Mouse (Mus musculus) heart, embryonic 13.5 days (tissue): ENCODE measurements around the gene Rabggta. TPM values are rescaled to one million over a fixed set of nuclear protein-coding genes. Genes with fewer than 3 reads are reported as not detected.
"Not testable (repeated sequence)": the region's sequence is repeated elsewhere in the genome, so short reads cannot be mapped to it uniquely, and the experiment has no call there.

Experiments
- ATAC-seq: fragments of 200-750 bp; cut with Nextera tagmentation; 2 replicates; pipeline ENCODE4 v1.8.0; 2017; ENCODE audit warnings: moderate TSS enrichment; ENCODE audit not compliant: insufficient number of reproducible peaks, low FRiP score, low TSS enrichment; ENCODE audit errors: extremely low read depth
- H3K27ac ChIP-seq: fragments of 300-500 bp; sonication (generic); replicated peaks from 2 replicates; pipeline ENCODE4 v1.5.1; 2015; ENCODE audit warnings: moderate library complexity, mild to moderate bottlenecking, inconsistent platforms
- H3K27me3 ChIP-seq: fragments of 300-500 bp; sonication (generic); replicated peaks from 2 replicates; pipeline ENCODE4 v1.6.1; 2015; ENCODE audit warnings: mild to moderate bottlenecking, inconsistent platforms
- H3K36me3 ChIP-seq: fragments of 300-500 bp; sonication (generic); 2 replicates; pipeline ENCODE4 v1.6.1; 2015; ENCODE audit warnings: mild to moderate bottlenecking, inconsistent platforms
- H3K4me1 ChIP-seq: fragments of 300-500 bp; sonication (generic); 2 replicates; pipeline ENCODE4 v1.6.1; 2015; ENCODE audit warnings: inconsistent platforms
- H3K4me2 ChIP-seq: fragments of 300-500 bp; sonication (generic); 2 replicates; pipeline ENCODE4 v1.6.1; 2015; ENCODE audit warnings: inconsistent platforms, mild to moderate bottlenecking, moderate library complexity
- H3K4me3 ChIP-seq: fragments of 300-500 bp; sonication (generic); 2 replicates; pipeline ENCODE4 v1.5.1; 2015; ENCODE audit warnings: moderate library complexity, mild to moderate bottlenecking, inconsistent platforms
- H3K9ac ChIP-seq: fragments of 300-500 bp; sonication (generic); 2 replicates; pipeline ENCODE4 v1.6.1; 2015; ENCODE audit warnings: inconsistent platforms, mild to moderate bottlenecking, moderate library complexity
- H3K9me3 ChIP-seq: fragments of 300-500 bp; sonication (generic); 2 replicates; pipeline ENCODE4 v1.6.1; 2016; ENCODE audit warnings: inconsistent platforms
- WGBS: fragments of 180-500 bp; shearing (Covaris S2); methylation state at CpG from one replicate; pipeline ENCODE4 v1.1.7; 2015; ENCODE audit warnings: mixed read lengths; 5-methylcytosine and 5-hydroxymethylcytosine counted together
- polyA plus RNA-seq: library from polyadenylated mRNA; unstranded; fragments of >200 nt; fragmentation: Nextera tagmentation; extraction: Ambion mirVana; gene quantifications from 2 replicates; pipeline ENCODE4 v1.2.1, GENCODE M21; 2015

The Rabggta gene
- polyA plus RNA-seq, result 22.8 and 23.4 TPM in 2 replicates

- Histone ChIP-seq H3K36me3 (peaks cover 34% of the 10 kb centered on the region), H3K4me2 (peak within 1 kb of the TSS; percentile 85), H3K9me3 (no peaks in the 10 kb centered on the region), H3K9ac (peak within 1 kb of the TSS; percentile 90), H3K27ac (peak within 1 kb of the TSS; percentile 83), H3K4me3 (peak within 1 kb of the TSS; percentile 92), H3K27me3 (no peaks in the 10 kb centered on the region), H3K4me1 (peaks cover 17% of the 10 kb centered on the region)
- peak; percentile 82 for ATAC-seq
- WGBS, result under 1% methylated on average over 50 of the region's 50 CpGs
Measured at GRCm38 (mm10) chr14:55721700-55722437, at the start of gene Rabggta. Rabggta (minus strand) TSS chr14:55722263.

DNA sequence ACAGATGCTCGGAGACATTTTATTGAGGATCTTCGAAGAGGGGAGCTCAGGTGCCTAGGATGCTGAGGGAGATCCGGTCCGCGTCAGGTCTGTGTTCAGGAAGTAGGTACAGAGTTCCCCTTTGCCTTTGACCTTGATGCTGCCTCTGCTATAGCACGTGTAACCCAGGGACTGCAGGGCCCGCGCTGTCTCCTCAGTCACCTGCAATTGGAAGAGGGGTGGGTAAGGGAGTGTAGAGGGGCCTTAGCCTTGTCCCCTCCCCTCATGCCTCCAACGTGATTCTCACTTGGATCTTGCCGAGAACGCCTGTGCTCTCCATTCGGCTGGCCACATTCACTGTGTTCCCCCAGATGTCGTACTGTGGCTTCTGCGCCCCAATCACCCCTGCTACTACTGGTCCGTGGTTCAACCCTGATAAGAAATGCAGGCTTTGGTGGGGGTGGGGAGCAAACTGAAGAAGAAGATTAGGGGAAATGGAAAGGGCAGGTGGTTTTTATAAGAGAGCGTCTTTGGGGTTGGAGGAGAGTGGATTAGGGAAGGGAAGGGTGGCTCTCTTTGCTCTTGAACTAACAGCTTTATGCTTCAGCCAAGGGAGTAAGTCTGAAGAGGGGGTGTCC, 47.1 kb upstream of the Rabggta start:
- Histone ChIP-seq H3K4me3 (no peak overlapping the region), H3K4me1 (peaks cover 14% of the 10 kb centered on the region), H3K9ac (no peak overlapping the region), H3K4me2 (no peak overlapping the region), H3K9me3 (no peaks in the 10 kb centered on the region), H3K27me3 (peaks cover 70% of the 10 kb centered on the region), H3K36me3 (peaks cover 8% of the 10 kb centered on the region), H3K27ac (no peak overlapping the region)
- WGBS, result 69% methylated on average over 16 of the region's 16 CpGs
- ATAC-seq, result no peak

GRCm38 (mm10) chr14:55768555-55768954, 46.5 kb upstream of the Rabggta start:
- H3K4me1 ChIP-seq, result peaks cover 21% of the 10 kb centered on the region
- no peak for ATAC-seq
- H3K4me2 ChIP-seq, result no peak overlapping the region
- no peaks in the 10 kb centered on the region for H3K9me3 ChIP-seq
- no peak overlapping the region for H3K27ac ChIP-seq
- H3K27me3 ChIP-seq, result peaks cover 73% of the 10 kb centered on the region
- peaks cover 3% of the 10 kb centered on the region; the same call in 1 of the 2 replicates for H3K36me3 ChIP-seq
- H3K9ac ChIP-seq, result no peak overlapping the region
- WGBS, result 85% methylated on average over 6 of the region's 6 CpGs
- no peak overlapping the region for H3K4me3 ChIP-seq

- Histone ChIP-seq H3K27me3 (peaks cover 77% of the 10 kb centered on the region), H3K27ac (no peak overlapping the region), H3K9ac (peak overlapping the region; percentile 78), H3K4me2 (peak overlapping the region; percentile 82), H3K36me3 (peaks cover 3% of the 10 kb centered on the region; the same call in 1 of the 2 replicates), H3K9me3 (no peaks in the 10 kb centered on the region), H3K4me1 (peaks cover 29% of the 10 kb centered on the region), H3K4me3 (peak overlapping the region; percentile 53)
- ATAC-seq, result peak; percentile 32; the same call in 1 of the 2 replicates
- 11% methylated on average over 52 of the region's 52 CpGs for WGBS
Measured at GRCm38 (mm10) chr14:55767519-55768414, 45.7 kb upstream of the Rabggta start.

DNA sequence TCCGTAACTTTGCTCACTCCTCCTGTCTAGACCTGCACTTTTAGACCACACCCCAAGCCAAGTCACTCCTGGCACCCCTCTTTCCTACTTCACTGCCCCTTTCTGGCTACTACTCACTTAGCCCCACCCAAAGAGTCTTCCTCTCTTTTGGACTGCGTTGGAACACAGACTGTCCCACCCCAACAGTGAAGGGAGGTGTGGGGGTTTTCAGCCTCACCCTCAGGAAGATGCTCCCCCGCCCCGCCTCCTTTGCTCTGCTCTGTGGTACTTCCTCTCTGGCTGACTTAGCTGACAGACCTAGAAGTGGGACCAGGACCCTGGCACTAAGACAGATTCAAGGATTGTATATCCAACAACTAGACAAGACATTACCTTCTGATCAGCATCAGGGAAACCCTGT, 43.6 kb upstream of the Rabggta start, which contains the start of gene Ltb4r1:
Gene Ltb4r1 (plus strand): TSS at position 267 of the 400 bp plus-strand sequence.
- peaks cover 41% of the 10 kb centered on the region for H3K4me1 ChIP-seq
- no peak within 1 kb of the TSS for H3K9ac ChIP-seq
- WGBS, result 54% methylated on average over 4 of the region's 4 CpGs
- no peak within 1 kb of the TSS for H3K27ac ChIP-seq
- H3K4me3 ChIP-seq, result no peak within 1 kb of the TSS
- no peak within 1 kb of the TSS for H3K4me2 ChIP-seq
- peaks cover 3% of the 10 kb centered on the region; the same call in 1 of the 2 replicates for H3K36me3 ChIP-seq
- H3K27me3 ChIP-seq, result peaks cover 90% of the 10 kb centered on the region
- no peak for ATAC-seq
- H3K9me3 ChIP-seq, result no peaks in the 10 kb centered on the region

- Histone ChIP-seq H3K4me3 (peak overlapping the region; percentile 59; the same call in 1 of the 2 replicates), H3K9ac (peak overlapping the region; percentile 84), H3K36me3 (no peaks in the 10 kb centered on the region), H3K27me3 (peaks cover 72% of the 10 kb centered on the region), H3K4me1 (peaks cover 46% of the 10 kb centered on the region), H3K4me2 (peak overlapping the region; percentile 92), H3K27ac (peak overlapping the region; percentile 54), H3K9me3 (no peaks in the 10 kb centered on the region)
- 18% methylated on average over 7 of the region's 7 CpGs for WGBS
- no peak for ATAC-seq
Measured at GRCm38 (mm10) chr14:55763166-55763565, 41.1 kb upstream of the Rabggta start.

DNA sequence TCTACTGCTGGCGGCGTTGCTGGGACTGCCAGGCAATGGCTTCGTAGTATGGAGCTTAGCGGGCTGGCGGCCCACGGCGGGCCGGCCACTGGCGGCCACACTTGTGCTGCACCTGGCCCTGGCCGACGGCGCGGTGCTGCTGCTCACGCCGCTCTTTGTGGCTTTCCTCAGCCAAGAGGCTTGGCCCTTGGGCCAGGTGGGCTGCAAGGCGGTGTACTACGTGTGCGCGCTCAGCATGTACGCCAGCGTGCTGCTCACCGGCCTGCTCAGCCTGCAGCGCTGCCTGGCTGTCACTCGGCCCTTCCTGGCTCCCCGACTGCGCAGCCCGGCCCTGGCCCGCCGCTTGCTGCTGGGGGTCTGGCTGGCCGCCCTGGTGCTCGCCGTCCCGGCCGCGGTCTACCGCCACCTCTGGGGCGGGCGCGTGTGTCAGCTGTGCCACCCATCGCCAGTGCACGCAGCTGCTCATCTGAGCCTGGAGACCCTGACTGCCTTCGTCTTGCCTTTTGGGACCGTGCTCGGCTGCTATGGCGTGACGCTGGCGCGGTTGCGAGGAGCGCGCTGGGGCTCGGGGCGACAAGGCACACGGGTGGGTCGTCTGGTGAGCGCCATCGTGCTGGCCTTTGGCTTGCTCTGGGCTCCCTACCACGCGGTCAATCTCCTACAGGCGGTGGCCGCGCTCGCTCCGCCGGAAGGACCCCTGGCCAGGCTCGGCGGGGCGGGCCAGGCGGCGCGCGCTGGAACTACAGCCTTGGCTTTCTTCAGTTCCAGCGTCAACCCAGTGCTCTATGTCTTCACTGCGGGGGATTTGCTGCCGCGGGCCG, 40.1 kb upstream of the Rabggta start:
- Histone ChIP-seq H3K4me3 (peak overlapping the region; percentile 59), H3K4me1 (peaks cover 47% of the 10 kb centered on the region), H3K4me2 (peak overlapping the region; percentile 92), H3K36me3 (no peaks in the 10 kb centered on the region), H3K27me3 (peaks cover 64% of the 10 kb centered on the region), H3K27ac (0 out of 2 replicates have a peak overlapping the region, but pooled peaks have one; percentile 54), H3K9me3 (no peaks in the 10 kb centered on the region), H3K9ac (peak overlapping the region; percentile 84)
- ATAC-seq, result peak; percentile 22; the same call in 1 of the 2 replicates
- 1% methylated on average over 77 of the region's 77 CpGs for WGBS

DNA sequence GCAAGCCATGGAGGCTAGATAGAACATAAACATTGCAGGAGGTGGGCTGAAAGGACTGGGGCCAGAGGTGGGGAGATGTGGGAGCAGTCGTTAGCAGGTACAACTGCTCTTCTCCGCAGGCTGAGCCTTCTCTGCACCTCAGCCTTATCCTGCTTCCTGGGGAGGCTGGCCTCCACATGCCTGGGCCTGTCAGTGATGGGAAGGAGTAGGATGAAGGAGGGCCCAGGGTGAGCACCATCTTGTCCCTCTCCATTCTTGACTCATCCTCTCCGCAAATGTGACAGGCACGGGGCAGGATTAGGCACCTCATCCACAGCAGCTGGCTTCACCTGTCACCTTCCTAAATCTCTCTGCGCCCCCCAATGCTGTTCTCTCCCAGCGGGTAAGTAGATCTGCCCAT, 39.1 kb upstream of the Rabggta start, which contains the start of gene Ltb4r2:
Gene Ltb4r2 (plus strand): TSS at position 266 of the 400 bp plus-strand sequence.
- WGBS, result 79% methylated on average over 6 of the region's 6 CpGs
- H3K27ac ChIP-seq, result 0 out of 2 replicates have a peak within 1 kb of the TSS, but pooled peaks have one; percentile 3
- peak within 1 kb of the TSS; percentile 84 for H3K9ac ChIP-seq
- peak within 1 kb of the TSS; percentile 59 for H3K4me3 ChIP-seq
- H3K9me3 ChIP-seq, result no peaks in the 10 kb centered on the region
- no peak for ATAC-seq
- peaks cover 54% of the 10 kb centered on the region for H3K27me3 ChIP-seq
- H3K4me1 ChIP-seq, result peaks cover 46% of the 10 kb centered on the region
- peak within 1 kb of the TSS; percentile 92 for H3K4me2 ChIP-seq
- peaks cover 7% of the 10 kb centered on the region for H3K36me3 ChIP-seq

GRCm38 (mm10) chr14:55760156-55760555, 38.1 kb upstream of the Rabggta start:
- peak overlapping the region; percentile 34 for H3K4me3 ChIP-seq
- ATAC-seq, H3K27ac ChIP-seq, H3K9me3 ChIP-seq: not testable (repeated sequence)
- peak overlapping the region; percentile 72; the same call in 1 of the 2 replicates for H3K9ac ChIP-seq
- H3K4me2 ChIP-seq, result peak overlapping the region; percentile 65
- peaks cover 45% of the 10 kb centered on the region for H3K27me3 ChIP-seq
- peaks cover 17% of the 10 kb centered on the region for H3K36me3 ChIP-seq
- peaks cover 46% of the 10 kb centered on the region for H3K4me1 ChIP-seq
- 3% methylated on average over 6 of the region's 6 CpGs for WGBS

GRCm38 (mm10) chr14:55758363-55758784, 36.3 kb upstream of the Rabggta start, which contains the start of gene Cideb:
Cideb (minus strand) TSS chr14:55758458.
- peaks cover 35% of the 10 kb centered on the region for H3K36me3 ChIP-seq
- no peak for ATAC-seq
- H3K9ac ChIP-seq, result peak within 1 kb of the TSS; percentile 28
- no peak within 1 kb of the TSS for H3K27ac ChIP-seq
- peak within 1 kb of the TSS; percentile 18 for H3K4me3 ChIP-seq
- H3K27me3 ChIP-seq, result peaks cover 28% of the 10 kb centered on the region
- peaks cover 33% of the 10 kb centered on the region for H3K4me1 ChIP-seq
- no peaks in the 10 kb centered on the region for H3K9me3 ChIP-seq
- WGBS, result 11% methylated on average over 8 of the region's 8 CpGs
- H3K4me2 ChIP-seq, result peak within 1 kb of the TSS; percentile 51
